Mouse (Mus musculus) adrenal gland, adult (tissue): ENCODE results near the gene Ankrd65.

ENCODE experiments used
- DNase-seq, 2 experiments: peaks; one replicate each; pipeline ENCODE4 v3.0.0; 2022 to 2023; ENCODE audit warnings: low spot score in 1 of 2; ENCODE audit not compliant: inconsistent age in 2 of 2

The Ankrd65 gene

GRCm38 (mm10) chr4:155811929-155812664 is 21.9 kb downstream of the Ankrd65 start, which contains the start of gene Ccnl2:
Gene Ccnl2, plus strand, starts transcription at chr4:155812489.
- peak; percentile 96 to 98 for DNase-seq

GRCm38 (mm10) chr4:155812665-155813181 is 22.5 kb downstream of the Ankrd65 start:
- DNase-seq: peak; percentile 46 to 77

DNA sequence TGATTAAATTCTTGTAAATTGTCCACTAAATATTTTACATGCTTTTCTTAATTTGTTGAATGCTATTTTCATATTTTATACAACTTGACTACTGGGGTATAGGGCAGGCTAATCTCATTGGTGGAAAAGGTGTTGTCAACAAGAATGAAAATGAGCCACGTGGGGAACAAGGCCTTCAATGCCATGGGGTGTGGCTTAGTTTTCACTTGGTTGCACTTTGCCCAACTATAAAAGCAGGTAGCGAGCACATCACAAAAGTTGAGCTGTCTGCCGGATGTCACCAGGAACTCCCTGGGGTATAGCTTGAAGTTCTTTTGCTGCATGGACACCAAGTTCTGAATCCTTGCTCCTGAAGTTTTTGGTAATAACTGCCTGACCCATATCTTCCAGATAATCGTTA is 27.3 kb downstream of the Ankrd65 start:
- peak in 1 of 2 experiments; percentile 16 for DNase-seq

- DNase-seq: peak in 1 of 2 experiments; percentile 56
Observed at GRCm38 (mm10) chr4:155821025-155821424, 30.8 kb downstream of the Ankrd65 start.

DNA sequence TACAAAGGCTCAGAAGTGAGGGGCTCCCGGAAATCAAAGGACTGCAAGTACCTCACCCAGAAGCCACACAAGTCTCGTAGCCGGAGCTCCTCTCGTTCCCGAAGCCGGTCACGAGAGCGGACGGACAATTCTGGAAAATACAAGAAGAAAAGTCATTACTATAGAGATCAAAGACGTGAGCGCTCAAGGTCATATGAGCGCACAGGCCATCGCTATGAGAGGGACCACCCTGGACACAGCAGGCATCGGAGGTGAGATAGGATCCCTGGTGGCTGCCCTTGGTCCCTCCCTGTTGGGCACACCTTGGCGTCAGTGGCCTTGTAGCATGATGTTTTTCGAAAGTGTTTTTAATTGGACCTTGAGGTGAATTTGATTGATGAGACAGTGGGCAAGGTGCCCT is 33.2 kb downstream of the Ankrd65 start:
- peak; percentile 38 to 83 for DNase-seq

- DNase-seq: peak in 1 of 2 experiments; percentile 65
Observed at GRCm38 (mm10) chr4:155829866-155830265, 39.6 kb downstream of the Ankrd65 start.

DNA sequence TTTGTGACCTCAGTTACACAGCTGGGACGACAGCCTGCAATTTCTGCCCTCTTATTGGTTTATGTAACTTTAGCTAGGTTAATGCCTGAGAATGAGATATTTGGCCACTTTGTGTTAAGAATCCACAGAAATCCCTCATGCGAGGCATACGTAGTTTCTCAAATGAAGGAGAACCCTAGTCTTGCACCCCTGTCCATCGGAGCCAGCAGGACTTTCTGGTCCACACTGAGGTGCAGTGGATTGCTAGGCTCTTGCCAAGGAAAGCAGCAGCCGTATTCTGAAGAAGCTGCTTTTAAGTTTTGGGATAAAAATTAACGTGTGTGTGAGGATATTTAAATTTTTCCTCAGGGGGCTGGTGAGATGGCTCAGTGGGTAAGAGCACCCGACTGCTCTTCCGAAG is 40.4 kb downstream of the Ankrd65 start:
- DNase-seq: no peak

- peak; percentile 96 to 98 for DNase-seq
Observed at GRCm38 (mm10) chr4:155831205-155831766, 41.0 kb downstream of the Ankrd65 start, which contains the start of gene Aurkaip1. Gene Aurkaip1, plus strand, starts transcription at chr4:155831272.

DNA sequence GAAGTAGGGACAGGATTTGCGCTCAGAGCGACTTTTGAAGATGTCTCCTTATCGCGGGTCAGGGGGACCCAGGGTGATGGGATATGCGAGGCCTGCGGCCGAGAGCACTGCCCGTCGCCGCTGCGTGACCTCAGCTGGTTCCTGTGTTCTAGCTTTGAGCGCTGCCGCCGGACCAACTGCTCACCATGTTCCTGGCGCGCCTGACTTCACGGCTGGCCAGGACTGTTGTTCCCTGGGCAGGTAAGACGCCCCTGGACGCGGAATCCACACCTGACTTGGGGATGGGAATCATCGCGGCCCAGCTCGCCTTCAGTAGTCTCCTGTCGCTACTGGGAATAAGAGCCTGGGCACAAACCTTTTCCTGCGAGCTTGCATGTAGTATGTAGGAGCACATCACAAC is 41.6 kb downstream of the Ankrd65 start:
- DNase-seq: no peak

- no peak for DNase-seq
Observed at GRCm38 (mm10) chr4:155832321-155832720, 42.1 kb downstream of the Ankrd65 start.

DNA sequence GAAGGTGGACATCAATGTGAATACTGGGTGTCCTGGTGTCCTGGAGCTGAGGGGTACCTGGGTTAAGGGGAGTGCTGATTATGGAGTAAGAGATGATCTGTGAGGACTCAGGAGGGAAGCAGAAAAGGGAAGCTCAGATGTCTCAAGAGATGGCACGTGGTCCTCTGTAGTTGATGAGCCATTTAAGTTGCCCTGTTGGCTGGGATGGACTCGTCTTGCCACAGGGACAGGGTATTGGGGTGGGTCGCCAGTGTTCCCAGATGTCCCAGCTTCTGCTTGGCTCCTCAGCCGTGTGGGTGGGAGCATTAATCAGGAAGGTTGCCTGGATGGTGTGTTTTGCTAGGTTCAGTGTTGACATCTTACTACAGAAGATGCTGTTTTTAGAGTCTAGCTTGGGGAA is 43.0 kb downstream of the Ankrd65 start:
- no peak for DNase-seq

DNA sequence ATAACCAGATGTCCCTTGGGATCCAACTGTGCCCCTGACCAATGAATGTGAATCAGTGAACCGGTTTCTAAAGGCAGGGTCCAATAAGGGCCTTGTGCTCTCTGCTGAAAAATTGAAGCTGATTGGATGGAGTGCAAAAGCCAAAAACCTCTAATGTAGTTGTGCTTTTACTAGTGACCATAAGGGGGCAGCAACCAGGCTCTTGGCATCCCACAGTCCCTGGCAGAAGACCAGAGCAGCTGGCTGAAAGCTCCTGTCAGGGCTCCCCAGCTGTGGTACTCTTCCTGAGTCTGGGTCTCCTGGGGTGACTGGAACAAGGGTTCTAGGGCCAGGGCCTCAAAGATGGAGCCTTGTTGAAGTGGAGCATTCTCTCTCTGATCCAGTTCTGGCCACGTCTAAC is 43.6 kb downstream of the Ankrd65 start:
- DNase-seq: peak; percentile 82 to 94

GRCm38 (mm10) chr4:155837404-155838010 is 47.3 kb downstream of the Ankrd65 start:
- peak; percentile 36 to 56 for DNase-seq

GRCm38 (mm10) chr4:155838187-155839153 is 48.2 kb downstream of the Ankrd65 start:
- peak; percentile 14 to 37 for DNase-seq

- peak; percentile 88 to 90 for DNase-seq
Observed at GRCm38 (mm10) chr4:155839483-155839910, 49.3 kb downstream of the Ankrd65 start, which contains the start of gene Mxra8. Gene Mxra8, plus strand, starts transcription at chr4:155839680.

DNA sequence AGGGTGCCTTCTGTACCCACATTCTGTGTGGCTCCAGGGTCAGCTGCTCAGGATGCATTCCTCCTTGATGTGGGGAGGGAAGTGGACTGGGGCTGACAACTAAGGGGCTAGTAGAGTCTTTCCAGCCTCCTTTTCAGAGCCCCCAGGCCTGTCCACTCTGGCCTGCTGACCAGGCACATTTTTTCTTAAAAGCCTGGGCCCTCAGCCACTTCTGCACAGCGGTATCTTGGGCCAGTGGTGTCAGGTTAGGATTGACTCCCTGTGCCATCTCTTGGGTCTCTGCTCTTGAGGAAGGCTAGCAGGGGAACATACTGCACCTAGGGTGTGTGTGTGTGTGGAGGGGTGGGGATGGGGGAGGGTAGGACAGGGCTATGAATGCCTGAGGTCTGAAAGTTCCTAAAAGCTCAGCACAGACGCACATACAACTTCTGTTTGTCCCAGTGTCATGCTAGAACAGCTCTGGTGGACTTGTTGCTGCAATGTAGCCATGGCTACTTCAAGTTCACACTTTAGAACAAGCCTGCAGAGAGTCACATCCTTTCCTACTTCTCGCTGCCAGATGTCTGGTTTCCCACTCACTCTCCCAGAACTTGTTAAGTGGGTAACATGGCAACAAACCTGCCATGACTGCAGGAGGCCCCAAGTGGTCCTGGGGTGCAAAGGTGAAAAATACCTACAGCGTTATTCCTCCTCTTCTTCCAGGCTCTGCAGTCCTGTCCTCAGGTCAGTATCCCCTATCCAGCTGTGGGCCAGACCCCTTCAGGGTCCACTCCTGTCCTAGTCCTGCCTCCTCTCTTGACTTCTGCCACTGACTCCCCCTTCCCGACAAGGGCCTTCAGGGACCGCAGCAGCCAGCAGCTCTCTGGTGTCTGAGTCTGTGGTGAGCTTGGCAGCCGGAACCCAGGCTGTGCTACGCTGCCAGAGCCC is 50.1 kb downstream of the Ankrd65 start:
- DNase-seq: peak in 1 of 2 experiments; percentile 19

DNA sequence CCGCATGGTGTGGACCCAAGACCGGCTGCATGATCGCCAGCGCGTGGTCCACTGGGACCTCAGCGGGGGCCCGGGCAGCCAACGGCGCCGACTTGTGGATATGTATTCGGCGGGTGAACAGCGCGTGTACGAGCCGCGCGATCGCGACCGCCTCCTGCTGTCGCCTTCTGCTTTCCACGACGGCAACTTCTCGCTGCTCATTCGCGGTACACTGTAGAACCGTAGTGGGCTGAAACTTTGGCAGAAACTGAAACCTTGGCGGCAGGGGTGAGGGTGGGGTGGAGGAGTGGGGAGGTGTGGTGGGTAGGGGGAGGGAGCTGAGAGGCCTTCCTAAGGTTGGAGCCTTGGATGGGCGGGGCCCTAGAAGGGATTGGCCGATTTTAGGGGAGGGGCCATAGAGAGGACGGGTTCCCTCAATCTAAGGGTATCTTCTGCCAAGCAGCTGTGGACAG is 50.8 kb downstream of the Ankrd65 start:
- DNase-seq: peak; percentile 78 to 90

DNA sequence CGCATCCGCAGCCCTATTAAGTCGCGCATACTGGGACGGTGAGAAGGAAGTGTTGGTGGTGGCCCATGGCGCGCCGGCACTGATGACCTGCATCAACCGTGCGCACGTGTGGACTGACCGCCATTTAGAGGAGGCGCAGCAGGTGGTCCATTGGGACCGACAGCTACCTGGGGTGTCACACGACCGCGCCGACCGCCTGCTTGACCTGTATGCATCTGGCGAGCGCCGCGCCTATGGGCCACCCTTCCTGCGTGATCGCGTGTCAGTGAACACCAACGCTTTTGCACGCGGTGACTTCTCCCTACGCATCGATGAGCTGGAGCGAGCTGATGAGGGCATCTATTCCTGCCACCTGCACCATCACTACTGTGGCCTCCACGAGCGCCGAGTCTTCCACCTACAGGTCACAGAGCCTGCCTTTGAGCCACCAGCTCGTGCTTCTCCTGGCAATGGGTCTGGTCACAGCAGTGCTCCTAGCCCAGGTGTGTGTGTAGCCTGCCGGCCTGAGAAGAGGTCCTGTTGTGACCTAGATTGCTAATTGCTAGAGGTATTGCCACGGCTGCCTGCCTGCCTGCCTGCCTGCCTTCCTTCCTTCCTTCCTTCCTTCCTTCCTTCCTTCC is 51.5 kb downstream of the Ankrd65 start:
- no peak for DNase-seq

DNA sequence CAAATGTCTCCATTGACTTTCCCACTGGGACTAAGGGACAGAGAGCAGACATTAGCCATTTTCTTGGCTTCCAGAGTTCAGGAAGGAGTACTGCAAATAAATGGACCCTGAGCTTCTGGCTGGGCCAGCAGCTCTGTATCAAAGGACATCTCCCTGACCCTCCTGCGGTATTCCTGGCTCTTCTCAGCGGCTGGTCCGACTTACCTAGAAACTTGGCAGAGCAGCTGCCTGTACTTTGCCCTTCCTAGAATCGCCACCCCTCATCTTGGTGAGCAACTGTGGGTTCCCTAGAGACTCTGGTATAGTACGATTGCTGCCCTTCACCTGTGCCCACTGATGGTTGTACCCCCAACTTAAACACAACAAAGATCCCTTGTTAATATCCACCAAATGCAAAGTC is 53.0 kb downstream of the Ankrd65 start:
- no peak for DNase-seq
